Mouse (Mus musculus): ENCODE data around the gene Smoc1. TPM values are rescaled to one million over a fixed set of nuclear protein-coding genes. Genes with fewer than 3 reads are reported as not detected.

Gene Smoc1
- polyA plus RNA-seq, 1 experiment from 2014 or later, result 27.8 TPM

GRCm38 (mm10) chr12:81092641-81093040 is 66.0 kb downstream of the Smoc1 start:
- no peak for ATAC-seq (replicated peaks)
- Histone ChIP-seq H3K4me1 (peaks cover 1% of the 10 kb centered on the region; the same call in 1 of the 2 replicates), H3K9ac (no peak overlapping the region), H3K4me2 (no peak overlapping the region), H3K4me3 (no peak overlapping the region), H3K36me3 (replicated peaks) (no peaks in the 10 kb centered on the region), H3K9me3 (no peaks in the 10 kb centered on the region), H3K27ac (no peak overlapping the region), H3K27me3 (replicated peaks) (no peaks in the 10 kb centered on the region)
- whole genome bisulfite sequencing, result 88% methylated on average over 3 of the region's 3 CpGs

- ATAC-seq (replicated peaks), result no peak
- 75% methylated on average over 7 of the region's 7 CpGs for WGBS
Observed at GRCm38 (mm10) chr12:81093211-81093610, 66.6 kb downstream of the Smoc1 start.

GRCm38 (mm10) chr12:81094766-81095405 is 68.3 kb downstream of the Smoc1 start:
- Histone ChIP-seq H3K27ac (no peak overlapping the region), H3K9me3 (no peaks in the 10 kb centered on the region), H3K4me3 (no peak overlapping the region), H3K9ac (no peak overlapping the region), H3K4me2 (no peak overlapping the region), H3K27me3 (replicated peaks) (no peaks in the 10 kb centered on the region), H3K4me1 (peaks cover 4% of the 10 kb centered on the region; the same call in 1 of the 2 replicates), H3K36me3 (replicated peaks) (no peaks in the 10 kb centered on the region)
- 75% methylated on average over 11 of the region's 11 CpGs for WGBS
- ATAC-seq (replicated peaks), result no peak

More at GRCm38 (mm10) chr12:81093211-81093610, 66.6 kb downstream of the Smoc1 start:
- Histone ChIP-seq H3K4me2 (no peak overlapping the region), H3K27ac (no peak overlapping the region), H3K9ac (no peak overlapping the region), H3K4me1 (peaks cover 3% of the 10 kb centered on the region; the same call in 1 of the 2 replicates), H3K27me3 (replicated peaks) (no peaks in the 10 kb centered on the region), H3K4me3 (no peak overlapping the region), H3K9me3 (no peaks in the 10 kb centered on the region), H3K36me3 (replicated peaks) (no peaks in the 10 kb centered on the region)

GRCm38 (mm10) chr12:81097267-81097666 is 70.7 kb downstream of the Smoc1 start:
- Histone ChIP-seq H3K9me3 (no peaks in the 10 kb centered on the region), H3K9ac (no peak overlapping the region), H3K4me2 (no peak overlapping the region), H3K27ac (0 out of 2 replicates have a peak overlapping the region, but pooled peaks have one; percentile 0), H3K4me1 (peaks cover 9% of the 10 kb centered on the region; the same call in 1 of the 2 replicates), H3K4me3 (no peak overlapping the region), H3K36me3 (replicated peaks) (no peaks in the 10 kb centered on the region), H3K27me3 (replicated peaks) (no peaks in the 10 kb centered on the region)
- ATAC-seq (replicated peaks), result no peak
- 73% methylated on average over 7 of the region's 7 CpGs for WGBS

GRCm38 (mm10) chr12:81097738-81098137 is 71.1 kb downstream of the Smoc1 start:
- 68% methylated on average over 4 of the region's 4 CpGs for WGBS
- no peak for ATAC-seq (replicated peaks)
- no peaks in the 10 kb centered on the region for H3K27me3 ChIP-seq (replicated peaks)
- H3K27ac ChIP-seq, result 0 out of 2 replicates have a peak overlapping the region, but pooled peaks have one; percentile 0
- H3K4me2 ChIP-seq, result no peak overlapping the region
- H3K4me1 ChIP-seq, result peaks cover 9% of the 10 kb centered on the region; the same call in 1 of the 2 replicates
- H3K9ac ChIP-seq, result no peak overlapping the region
- no peaks in the 10 kb centered on the region for H3K9me3 ChIP-seq
- no peaks in the 10 kb centered on the region for H3K36me3 ChIP-seq (replicated peaks)
- no peak overlapping the region for H3K4me3 ChIP-seq

- Histone ChIP-seq H3K4me1 (peaks cover 9% of the 10 kb centered on the region; the same call in 1 of the 2 replicates), H3K4me2 (no peak overlapping the region), H3K9me3 (no peaks in the 10 kb centered on the region), H3K27me3 (replicated peaks) (no peaks in the 10 kb centered on the region), H3K36me3 (replicated peaks) (no peaks in the 10 kb centered on the region), H3K27ac (no peak overlapping the region), H3K9ac (no peak overlapping the region), H3K4me3 (no peak overlapping the region)
- WGBS, result 80% methylated on average over 5 of the region's 5 CpGs
- ATAC-seq (replicated peaks), result no peak
Observed at GRCm38 (mm10) chr12:81099161-81099560, 72.6 kb downstream of the Smoc1 start.

- 80% methylated on average over 7 of the region's 7 CpGs for WGBS
- no peaks in the 10 kb centered on the region for H3K36me3 ChIP-seq (replicated peaks)
- H3K27me3 ChIP-seq (replicated peaks), result no peaks in the 10 kb centered on the region
- no peak overlapping the region for H3K4me3 ChIP-seq
- no peak for ATAC-seq (replicated peaks)
- H3K9me3 ChIP-seq, result no peaks in the 10 kb centered on the region
- peaks cover 9% of the 10 kb centered on the region; the same call in 1 of the 2 replicates for H3K4me1 ChIP-seq
- H3K9ac ChIP-seq, result no peak overlapping the region
- H3K4me2 ChIP-seq, result no peak overlapping the region
- no peak overlapping the region for H3K27ac ChIP-seq
Observed at GRCm38 (mm10) chr12:81101691-81102090, 75.1 kb downstream of the Smoc1 start.

- H3K4me2 ChIP-seq, result no peak overlapping the region
- no peak overlapping the region for H3K9ac ChIP-seq
- H3K9me3 ChIP-seq, result no peaks in the 10 kb centered on the region
- no peak overlapping the region for H3K27ac ChIP-seq
- ATAC-seq (replicated peaks), result no peak
- no peak overlapping the region for H3K4me3 ChIP-seq
- peaks cover 18% of the 10 kb centered on the region for H3K4me1 ChIP-seq
- no peaks in the 10 kb centered on the region for H3K36me3 ChIP-seq (replicated peaks)
- 90% methylated on average over 14 of the region's 14 CpGs for WGBS
- no peaks in the 10 kb centered on the region for H3K27me3 ChIP-seq (replicated peaks)
Observed at GRCm38 (mm10) chr12:81104546-81104945, 77.9 kb downstream of the Smoc1 start.

- Histone ChIP-seq H3K9me3 (no peaks in the 10 kb centered on the region), H3K9ac (no peak overlapping the region)
- ATAC-seq (replicated peaks), result no peak; the same call in 1 of the 2 replicates
Observed at GRCm38 (mm10) chr12:81105721-81106633, 79.4 kb downstream of the Smoc1 start.

GRCm38 (mm10) chr12:81107278-81108100 is 80.9 kb downstream of the Smoc1 start:
- Histone ChIP-seq H3K4me1 (peaks cover 15% of the 10 kb centered on the region), H3K4me3 (no peak overlapping the region), H3K27ac (no peak overlapping the region), H3K9ac (no peak overlapping the region), H3K9me3 (no peaks in the 10 kb centered on the region), H3K27me3 (replicated peaks) (no peaks in the 10 kb centered on the region), H3K36me3 (replicated peaks) (no peaks in the 10 kb centered on the region), H3K4me2 (no peak overlapping the region)
- 65% methylated on average over 14 of the region's 14 CpGs for WGBS
- no peak for ATAC-seq (replicated peaks)

More at GRCm38 (mm10) chr12:81105721-81106633, 79.4 kb downstream of the Smoc1 start:
- H3K27ac ChIP-seq, result peak overlapping the region; percentile 55
- H3K27me3 ChIP-seq (replicated peaks), result no peaks in the 10 kb centered on the region
- H3K4me3 ChIP-seq, result no peak overlapping the region
- no peaks in the 10 kb centered on the region for H3K36me3 ChIP-seq (replicated peaks)
- no peak overlapping the region for H3K4me2 ChIP-seq
- H3K4me1 ChIP-seq, result peaks cover 15% of the 10 kb centered on the region
- WGBS, result 81% methylated on average over 12 of the region's 12 CpGs

- peaks cover 15% of the 10 kb centered on the region for H3K4me1 ChIP-seq
- H3K27me3 ChIP-seq (replicated peaks), result no peaks in the 10 kb centered on the region
- no peaks in the 10 kb centered on the region for H3K9me3 ChIP-seq
- no peak overlapping the region for H3K4me2 ChIP-seq
- H3K36me3 ChIP-seq (replicated peaks), result no peaks in the 10 kb centered on the region
- no peak overlapping the region for H3K9ac ChIP-seq
- no peak overlapping the region for H3K27ac ChIP-seq
- H3K4me3 ChIP-seq, result no peak overlapping the region
- 22% methylated on average over 7 of the region's 7 CpGs for WGBS
- no peak for ATAC-seq (replicated peaks)
Observed at GRCm38 (mm10) chr12:81108600-81109011, 82.0 kb downstream of the Smoc1 start.

- H3K4me2 ChIP-seq, result no peak overlapping the region
- no peak overlapping the region for H3K9ac ChIP-seq
- no peaks in the 10 kb centered on the region for H3K36me3 ChIP-seq (replicated peaks)
- H3K9me3 ChIP-seq, result no peaks in the 10 kb centered on the region
- ATAC-seq (replicated peaks), result no peak
- H3K4me1 ChIP-seq, result peaks cover 15% of the 10 kb centered on the region
- no peak overlapping the region for H3K4me3 ChIP-seq
- H3K27ac ChIP-seq, result no peak overlapping the region
- H3K27me3 ChIP-seq (replicated peaks), result no peaks in the 10 kb centered on the region
- WGBS, result 82% methylated on average over 3 of the region's 3 CpGs
Observed at GRCm38 (mm10) chr12:81110006-81110405, 83.4 kb downstream of the Smoc1 start.
